Mouse (Mus musculus) embryonic facial prominence, embryonic 11.5 days (tissue): ENCODE measurements around the gene Wsb1. TPM values are rescaled to one million over a fixed set of nuclear protein-coding genes. Genes with fewer than 3 reads are reported as not detected.

ENCODE experiments used
- ATAC-seq: fragments of 200-750 bp; cut with Nextera tagmentation; replicated peaks from 2 replicates; pipeline ENCODE4 v1.8.0; 2017; ENCODE audit warnings: low read depth; ENCODE audit not compliant: insufficient number of reproducible peaks, low FRiP score, low TSS enrichment
- DNase-seq: peaks from one replicate; pipeline ENCODE4 v3.0.0-alpha.2; 2015; ENCODE audit warnings: low spot score
- H3K27ac ChIP-seq: fragments of 300-500 bp; sonication (generic); replicated peaks from 2 replicates; pipeline ENCODE4 v1.5.1; 2014; ENCODE audit warnings: mild to moderate bottlenecking, low read depth, low read length, control low read depth
- H3K27me3 ChIP-seq: fragments of 300-500 bp; sonication (generic); 2 replicates; pipeline ENCODE4 v1.6.1; 2014; ENCODE audit warnings: mild to moderate bottlenecking, low read length, moderate library complexity, mixed read lengths; ENCODE audit not compliant: control insufficient read depth, insufficient read depth
- H3K36me3 ChIP-seq: fragments of 300-500 bp; sonication (generic); replicated peaks from 2 replicates; pipeline ENCODE4 v1.6.1; 2014; ENCODE audit warnings: low read depth, mild to moderate bottlenecking, low read length, moderate library complexity, mixed read lengths; ENCODE audit not compliant: control insufficient read depth, insufficient read depth
- H3K4me1 ChIP-seq: fragments of 300-500 bp; sonication (generic); 2 replicates; pipeline ENCODE4 v1.6.1; 2014; ENCODE audit warnings: low read length, mixed read lengths; ENCODE audit not compliant: control insufficient read depth, insufficient read depth
- H3K4me2 ChIP-seq: fragments of 300-500 bp; sonication (generic); 2 replicates; pipeline ENCODE4 v1.6.1; 2014; ENCODE audit warnings: low read depth, mild to moderate bottlenecking, control low read depth, low read length, moderate library complexity
- H3K4me3 ChIP-seq: fragments of 300-500 bp; sonication (generic); 2 replicates; pipeline ENCODE4 v1.5.1; 2014; ENCODE audit warnings: low read depth, low read length, control low read depth
- H3K9ac ChIP-seq: fragments of 300-500 bp; sonication (generic); replicated peaks from 2 replicates; pipeline ENCODE4 v1.6.1; 2014; ENCODE audit warnings: mild to moderate bottlenecking, control low read depth, low read length
- H3K9me3 ChIP-seq: fragments of 300-500 bp; sonication (generic); replicated peaks from 2 replicates; pipeline ENCODE4 v1.6.1; 2016; ENCODE audit warnings: mild to moderate bottlenecking, low read length, inconsistent platforms, mixed read lengths; ENCODE audit not compliant: control insufficient read depth
- WGBS: fragments of 180-500 bp; shearing (Covaris S2); extraction: QIAGEN DNeasy Blood & Tissue Kit; methylation state at CpG from one replicate; pipeline ENCODE4 v1.1.7; 2014; 5-methylcytosine and 5-hydroxymethylcytosine counted together
- polyA plus RNA-seq: library from polyadenylated mRNA; unstranded; fragments of >200 nt; fragmentation: Nextera tagmentation; extraction: Ambion mirVana; gene quantifications from 2 replicates; pipeline ENCODE4 v1.2.1, GENCODE M21; 2014

Wsb1 gene
- polyA plus RNA-seq, 1 experiment from 2014 or later = 480 TPM

- ATAC-seq (peak; percentile 62; the same call in 1 of the 2 replicates), DNase-seq (peak; percentile 50)
- peak overlapping the region; percentile 98 for H3K9ac ChIP-seq
- peaks cover 7% of the 10 kb centered on the region; the same call in 1 of the 2 replicates for H3K36me3 ChIP-seq
- peak overlapping the region; percentile 87 for H3K4me3 ChIP-seq
- peak overlapping the region; percentile 74 for H3K4me2 ChIP-seq
- H3K4me1 ChIP-seq = no peaks in the 10 kb centered on the region
- peak overlapping the region; percentile 90 for H3K27ac ChIP-seq
- no peaks in the 10 kb centered on the region for H3K27me3 ChIP-seq
- under 1% methylated on average over 49 of the region's 49 CpGs for WGBS
- H3K9me3 ChIP-seq = no peaks in the 10 kb centered on the region
These were observed 705 bp downstream of the Wsb1 start for GRCm38 (mm10) chr11:79253542-79254390.

GRCm38 (mm10) chr11:79252881-79253541 lies 1.5 kb downstream of the Wsb1 start:
- Histone ChIP-seq H3K27me3 (no peaks in the 10 kb centered on the region), H3K27ac (no peak overlapping the region; the same call in 1 of the 2 replicates), H3K4me3 (peak overlapping the region; percentile 87), H3K9ac (peak overlapping the region; percentile 98), H3K4me2 (peak overlapping the region; percentile 74), H3K36me3 (peaks cover 7% of the 10 kb centered on the region), H3K9me3 (no peaks in the 10 kb centered on the region), H3K4me1 (no peaks in the 10 kb centered on the region)
- DNase-seq = peak; percentile 31
- 25% methylated on average over 6 of the region's 6 CpGs for whole genome bisulfite sequencing
- no peak for ATAC-seq

- no peak for DNase-seq
These were observed 15.4 kb downstream of the Wsb1 start for GRCm38 (mm10) chr11:79239024-79239423.

GRCm38 (mm10) chr11:79238398-79238752 lies 16.1 kb downstream of the Wsb1 start:
- WGBS = 52% methylated on average over 1 of the region's 1 CpGs
- no peak for ATAC-seq
- H3K9ac ChIP-seq = no peak overlapping the region
- H3K9me3 ChIP-seq = no peaks in the 10 kb centered on the region; the same call in 1 of the 2 replicates
- H3K4me2 ChIP-seq = no peak overlapping the region
- no peaks in the 10 kb centered on the region for H3K27me3 ChIP-seq
- no peaks in the 10 kb centered on the region for H3K4me1 ChIP-seq
- peaks cover 25% of the 10 kb centered on the region for H3K36me3 ChIP-seq
- no peak overlapping the region for H3K27ac ChIP-seq
- peak; percentile 64 for DNase-seq
- no peak overlapping the region for H3K4me3 ChIP-seq

More at GRCm38 (mm10) chr11:79239024-79239423, 15.4 kb downstream of the Wsb1 start:
- Histone ChIP-seq H3K27ac (no peak overlapping the region; the same call in 1 of the 2 replicates), H3K36me3 (peaks cover 25% of the 10 kb centered on the region), H3K4me2 (no peak overlapping the region), H3K27me3 (no peaks in the 10 kb centered on the region), H3K9me3 (no peaks in the 10 kb centered on the region; the same call in 1 of the 2 replicates), H3K9ac (no peak overlapping the region), H3K4me1 (no peaks in the 10 kb centered on the region), H3K4me3 (no peak overlapping the region)
- WGBS = 98% methylated on average over 7 of the region's 7 CpGs
- ATAC-seq = no peak

GRCm38 (mm10) chr11:79237644-79238397 lies 16.6 kb downstream of the Wsb1 start:
- WGBS = 92% methylated on average over 11 of the region's 11 CpGs
- no peak for DNase-seq
- Histone ChIP-seq H3K36me3 (peaks cover 25% of the 10 kb centered on the region), H3K9ac (no peak overlapping the region), H3K4me1 (no peaks in the 10 kb centered on the region), H3K27me3 (no peaks in the 10 kb centered on the region), H3K4me2 (no peak overlapping the region), H3K9me3 (no peaks in the 10 kb centered on the region; the same call in 1 of the 2 replicates), H3K27ac (no peak overlapping the region), H3K4me3 (no peak overlapping the region)
- no peak for ATAC-seq

- WGBS = 93% methylated on average over 13 of the region's 13 CpGs
- ATAC-seq (no peak), DNase-seq (no peak)
- Histone ChIP-seq H3K27me3 (no peaks in the 10 kb centered on the region), H3K36me3 (no peaks in the 10 kb centered on the region), H3K4me1 (no peaks in the 10 kb centered on the region; the same call in 1 of the 2 replicates), H3K4me3 (no peak overlapping the region), H3K9me3 (no peaks in the 10 kb centered on the region), H3K4me2 (no peak overlapping the region), H3K9ac (no peak overlapping the region), H3K27ac (no peak overlapping the region)
These were observed 24.3 kb downstream of the Wsb1 start for GRCm38 (mm10) chr11:79230251-79230570.

GRCm38 (mm10) chr11:79229561-79230250 lies 24.8 kb downstream of the Wsb1 start:
- H3K27me3 ChIP-seq = no peaks in the 10 kb centered on the region
- peaks cover under 1% of the 10 kb centered on the region; the same call in 1 of the 2 replicates for H3K4me1 ChIP-seq
- no peak overlapping the region for H3K9ac ChIP-seq
- H3K4me3 ChIP-seq = no peak overlapping the region
- no peaks in the 10 kb centered on the region for H3K36me3 ChIP-seq
- ATAC-seq (no peak), DNase-seq (no peak)
- no peak overlapping the region for H3K27ac ChIP-seq
- 91% methylated on average over 11 of the region's 11 CpGs for WGBS
- H3K9me3 ChIP-seq = no peaks in the 10 kb centered on the region
- no peak overlapping the region for H3K4me2 ChIP-seq
